Mouse (Mus musculus): ENCODE data around the gene Zfp593.
A peak's percentile ranks its signal among the peaks of the same experiment; 100 is the strongest.
"Not testable (repeated sequence)": the region's sequence is repeated elsewhere in the genome, so short reads cannot be mapped to it uniquely, and the experiment has no call there.

Gene Zfp593

GRCm38 (mm10) chr4:134245148-134245843 is at the start of gene Zfp593:
Gene Zfp593, minus strand, starts transcription at chr4:134245592.
- peak; percentile 96 for DNase-seq

DNA sequence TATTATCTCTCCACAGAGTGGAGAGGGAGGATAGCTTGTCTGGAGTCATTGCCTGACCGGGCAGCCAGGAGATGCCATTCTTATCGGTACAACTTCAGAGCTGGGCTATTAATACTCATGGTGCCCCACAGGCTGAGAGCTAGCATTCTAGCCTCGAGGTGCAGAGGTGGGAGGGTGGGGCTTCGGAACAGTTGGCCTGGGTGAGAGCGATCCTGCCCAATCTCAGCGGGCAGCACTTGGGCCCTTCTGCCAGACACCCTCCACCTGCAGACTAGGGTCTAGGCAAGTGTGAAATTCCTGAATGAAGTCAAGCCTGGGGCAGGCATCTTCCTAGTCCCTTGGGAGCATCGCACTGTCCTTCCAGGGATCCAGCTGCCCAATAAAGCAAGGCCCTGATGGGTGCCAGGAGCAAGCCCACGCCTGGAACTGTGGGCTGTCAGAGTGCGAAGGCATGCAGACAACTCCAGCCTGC is 48.3 kb upstream of the Zfp593 start:
- DNase-seq: no peak

GRCm38 (mm10) chr4:134293061-134293691 is 47.8 kb upstream of the Zfp593 start:
- DNase-seq: no peak

GRCm38 (mm10) chr4:134292067-134292466 is 46.7 kb upstream of the Zfp593 start:
- DNase-seq: peak; percentile 79

DNA sequence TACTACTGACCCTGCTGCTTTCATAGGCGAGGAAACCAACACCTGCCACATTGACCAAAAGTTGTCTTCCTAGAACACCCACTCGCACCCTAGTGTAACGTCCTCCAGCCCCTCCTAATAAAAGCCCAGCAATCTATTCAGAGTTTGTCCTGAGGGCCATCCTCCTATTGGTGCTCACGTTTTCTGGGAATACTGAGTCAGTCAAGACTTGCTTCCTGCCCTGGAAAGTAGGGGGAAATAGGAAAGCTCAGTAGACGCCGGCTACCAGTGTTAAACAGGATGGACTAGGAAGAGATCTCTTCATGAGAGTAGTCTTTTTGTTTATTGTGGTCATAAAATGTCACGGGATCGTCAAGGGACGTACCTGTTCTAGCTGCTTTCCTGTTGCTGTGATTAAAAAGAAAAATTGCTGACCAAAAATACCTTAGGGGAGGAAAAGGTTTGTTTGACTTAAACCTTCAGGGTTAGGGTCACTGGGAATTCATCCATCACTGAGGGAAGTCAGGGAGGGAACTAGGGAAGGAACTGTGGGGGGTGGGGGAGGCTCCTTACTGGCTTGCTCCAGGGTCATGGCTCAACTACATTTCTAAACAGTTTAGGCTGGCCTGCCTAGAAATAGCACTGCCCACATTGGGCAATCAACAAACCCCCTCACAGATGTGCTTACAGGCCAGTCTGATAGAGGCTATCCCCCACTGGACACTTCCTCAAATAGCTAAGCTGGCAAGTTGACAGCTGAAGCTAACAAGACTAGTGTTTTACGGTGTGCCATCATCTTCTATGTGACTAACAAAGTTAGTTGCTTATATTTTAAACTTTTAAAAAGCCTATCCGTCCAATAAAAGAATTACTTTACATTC is 43.2 kb upstream of the Zfp593 start:
- DNase-seq: no peak

DNA sequence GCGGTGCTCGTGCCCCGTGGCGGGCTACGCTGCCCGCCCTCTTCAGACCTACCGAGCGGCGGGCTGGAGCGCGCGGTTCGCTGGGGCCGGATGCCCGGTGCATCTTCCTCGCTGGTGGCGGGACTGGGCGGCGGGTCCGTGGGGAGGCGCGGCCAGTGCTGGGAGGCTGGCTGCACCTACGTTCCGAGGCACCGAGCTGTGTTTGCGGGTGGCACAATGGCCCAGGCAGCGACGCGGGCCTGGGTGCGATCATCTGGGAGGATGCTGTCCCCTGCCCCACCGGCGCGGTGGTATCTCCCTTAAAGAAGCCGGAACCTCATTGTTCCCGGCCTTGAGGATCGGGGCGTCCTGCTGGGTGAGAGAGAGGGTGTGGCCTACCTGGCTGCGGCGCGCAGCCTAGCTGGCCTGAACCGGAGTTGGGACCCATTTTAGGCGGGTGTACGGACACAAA is 42.2 kb upstream of the Zfp593 start, which contains the start of gene Pdik1l:
Gene Pdik1l (minus strand): TSS at position 321 of the 451 bp plus-strand sequence.
- peak; percentile 80 for DNase-seq

DNA sequence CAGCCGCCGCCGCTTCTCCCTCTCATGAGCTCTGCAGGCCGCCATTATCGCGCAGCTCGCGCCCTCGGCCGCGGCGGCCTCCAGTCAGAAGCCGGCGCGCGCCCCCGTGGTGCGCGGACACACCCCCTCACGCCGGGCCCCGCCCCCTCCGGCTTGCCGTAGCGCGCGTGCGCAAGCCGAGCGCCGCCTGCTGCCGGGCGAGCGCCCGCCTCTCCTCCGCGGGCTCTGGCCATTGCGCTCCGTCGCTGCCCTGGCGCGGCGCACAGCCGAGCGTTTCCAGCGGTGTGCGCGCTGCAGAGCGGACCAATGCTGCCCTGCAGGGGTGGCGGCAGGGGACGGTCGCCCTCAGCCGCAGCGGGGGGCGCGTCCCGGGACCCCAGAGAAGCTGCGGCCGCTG is 41.8 kb upstream of the Zfp593 start:
- peak; percentile 96 for DNase-seq

DNA sequence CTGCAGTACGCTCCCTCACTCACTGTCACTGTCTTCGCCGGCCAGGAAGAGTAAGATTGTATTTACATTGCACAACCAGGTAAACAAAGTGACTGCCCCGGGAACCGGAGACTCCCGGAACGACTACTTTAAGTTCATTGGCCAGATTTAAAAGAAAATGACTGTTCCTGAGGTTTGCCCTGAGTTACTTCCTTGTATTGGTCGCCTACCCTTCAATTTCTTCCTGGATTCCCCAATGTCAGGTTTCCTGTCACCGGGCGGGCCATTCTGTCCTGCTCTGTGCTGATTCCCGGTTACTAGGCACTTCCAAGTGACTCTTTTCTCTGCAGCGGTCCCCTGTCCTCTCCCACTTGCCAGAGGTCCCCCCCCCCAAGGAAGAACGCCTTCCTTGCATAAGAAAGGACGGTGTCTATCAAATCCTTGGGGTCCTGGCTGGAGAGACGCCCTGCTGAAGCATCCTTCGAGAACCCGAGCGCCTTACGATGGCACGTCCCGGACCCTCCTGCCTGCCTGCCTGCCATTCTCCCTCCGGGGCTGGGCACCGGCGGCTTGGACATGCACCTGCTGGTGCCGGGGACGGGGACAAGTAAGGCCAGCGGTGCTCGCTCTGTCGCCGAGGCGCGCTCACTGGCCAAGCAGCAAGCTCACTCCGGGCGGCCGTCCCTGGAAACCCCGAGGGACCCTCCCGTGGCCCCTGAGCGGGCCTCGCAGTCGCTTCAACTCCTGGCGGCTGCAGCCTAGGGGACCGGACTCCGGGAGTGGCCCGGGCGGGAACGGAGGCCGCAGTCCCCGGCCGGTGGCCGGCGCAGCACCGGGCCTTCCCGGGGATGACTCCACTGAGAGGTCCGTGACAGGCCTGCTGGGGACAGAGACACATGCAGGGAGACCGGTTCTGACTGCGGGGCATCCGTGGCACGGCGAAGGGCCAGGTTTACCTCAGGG is 41.1 kb upstream of the Zfp593 start:
- no peak for DNase-seq

GRCm38 (mm10) chr4:134284942-134285341 is 39.5 kb upstream of the Zfp593 start:
- no peak for DNase-seq

DNA sequence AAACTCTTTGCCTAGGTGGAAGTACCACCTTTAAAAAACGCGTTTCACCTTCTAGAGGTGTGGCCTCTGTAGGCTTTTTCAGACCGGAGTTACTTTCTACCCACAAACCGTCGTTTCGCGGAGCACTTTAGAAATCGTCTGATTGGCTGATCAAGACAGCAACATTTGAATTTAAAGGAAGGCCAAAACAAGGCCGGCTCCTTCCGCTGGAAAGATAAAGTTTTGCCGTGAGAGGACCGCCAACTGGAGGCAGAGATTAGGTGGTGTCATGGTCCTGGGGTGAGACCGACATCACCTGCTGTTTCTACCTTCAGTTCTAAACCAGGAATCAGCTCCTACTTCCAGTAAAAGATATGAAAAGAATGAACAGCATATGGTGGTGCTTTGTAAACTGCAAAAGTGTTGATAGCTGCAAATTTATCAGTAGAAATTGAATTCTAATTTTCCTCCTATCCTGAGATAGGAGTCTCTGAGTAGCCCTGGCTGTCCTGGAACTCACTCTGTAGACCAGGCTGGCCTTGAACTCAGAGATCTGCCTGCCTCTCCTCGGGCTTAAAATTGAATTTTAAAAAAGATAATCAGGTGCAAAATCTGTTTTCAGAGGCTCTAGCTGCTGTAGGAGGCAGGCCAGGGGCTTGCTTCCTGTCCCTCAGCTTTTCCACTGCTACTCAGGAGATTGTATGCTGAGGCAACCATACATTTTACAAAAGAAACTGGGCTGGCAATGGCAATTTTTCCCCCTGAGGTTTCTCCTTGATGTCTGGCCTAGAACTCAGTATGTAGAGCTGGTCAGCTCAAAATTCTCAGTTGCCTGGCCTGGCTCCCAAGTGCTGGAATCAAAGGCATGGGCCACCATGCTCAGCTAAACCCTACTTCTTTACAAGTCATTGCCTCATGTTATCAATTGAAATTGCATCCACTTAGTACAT is 28.3 kb upstream of the Zfp593 start:
- DNase-seq: no peak

DNA sequence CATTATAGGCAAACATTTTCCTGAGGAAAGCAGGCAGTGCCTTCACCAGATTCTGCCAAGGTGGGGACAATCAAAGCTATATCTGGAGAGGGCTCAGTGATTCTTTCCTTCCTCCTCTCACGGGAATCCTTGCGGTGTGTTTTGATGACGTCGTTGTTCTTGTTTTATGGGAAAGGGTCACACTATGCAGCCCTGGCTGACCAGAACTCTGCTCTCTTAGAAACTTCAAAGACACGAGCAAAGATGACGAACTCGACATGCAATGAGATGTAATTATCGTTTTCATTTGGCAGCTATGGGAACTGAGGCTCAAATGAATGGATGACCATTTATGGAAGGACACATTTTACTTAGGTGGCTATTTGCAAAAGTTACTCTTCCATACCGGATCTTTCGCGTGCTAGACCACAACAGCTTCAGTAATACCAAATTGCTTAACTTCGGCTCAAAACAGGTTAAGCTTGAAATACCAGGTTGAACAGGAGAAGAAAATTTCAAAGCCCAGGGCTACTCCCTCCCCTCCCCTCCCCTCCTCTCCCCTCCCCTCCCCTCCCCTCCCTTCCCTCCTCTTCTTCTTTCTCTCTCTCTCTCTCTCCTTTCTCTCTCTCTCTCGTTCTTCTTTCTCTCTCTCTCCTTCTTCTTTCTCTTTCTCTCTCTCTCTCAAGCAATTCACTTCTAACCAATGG is 27.5 kb upstream of the Zfp593 start:
- DNase-seq: no peak

DNA sequence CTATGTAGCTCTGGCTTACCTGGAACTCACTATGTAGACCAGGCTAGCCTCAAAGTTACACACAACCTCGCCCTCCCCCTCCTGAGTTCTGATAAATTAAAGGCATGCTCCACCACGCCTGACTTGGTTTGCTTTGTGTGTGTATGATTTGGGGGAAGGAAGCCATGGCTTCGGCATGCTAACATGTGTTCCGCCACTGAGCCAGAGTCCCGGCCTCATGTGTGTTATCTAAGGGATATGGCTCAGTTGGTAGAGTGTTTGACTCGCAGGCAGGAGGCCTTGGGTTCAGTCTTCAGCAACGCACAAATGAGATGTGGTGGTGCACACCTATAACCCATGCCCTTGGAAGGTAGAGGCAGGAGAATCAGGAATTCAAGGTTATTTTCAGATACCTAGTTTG is 26.6 kb upstream of the Zfp593 start:
- no peak for DNase-seq

DNA sequence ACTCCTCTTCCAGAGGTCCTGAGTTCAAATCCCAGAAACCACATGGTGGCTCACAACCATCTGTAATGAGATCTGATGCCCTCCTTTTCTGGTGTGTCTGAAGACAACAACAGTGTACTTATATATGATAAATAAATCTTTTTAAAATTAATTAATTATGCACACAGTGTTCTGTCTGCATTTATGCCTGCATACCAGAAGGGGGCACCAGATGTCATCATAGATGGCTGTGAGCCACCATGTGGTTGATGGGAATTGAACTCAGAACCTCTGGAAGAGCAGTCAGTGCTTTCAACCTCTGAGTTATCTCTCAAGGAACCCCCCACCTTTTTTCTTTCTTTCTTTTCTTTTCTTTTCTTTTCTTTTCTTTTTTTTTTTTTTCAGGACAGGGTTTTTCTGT is 24.2 kb upstream of the Zfp593 start:
- DNase-seq: not testable (repeated sequence)

GRCm38 (mm10) chr4:134268102-134268655 is 22.8 kb upstream of the Zfp593 start:
- no peak for DNase-seq

GRCm38 (mm10) chr4:134265860-134266585 is 20.6 kb upstream of the Zfp593 start:
- no peak for DNase-seq

- peak; percentile 83 for DNase-seq
These were observed 17.8 kb upstream of the Zfp593 start for GRCm38 (mm10) chr4:134263191-134263590.

- DNase-seq: no peak
These were observed 13.0 kb upstream of the Zfp593 start for GRCm38 (mm10) chr4:134258354-134258753.

- DNase-seq: no peak
These were observed 12.0 kb upstream of the Zfp593 start for GRCm38 (mm10) chr4:134257198-134258009.

All from kidney, adult 18-20 months (tissue).